Mouse (Mus musculus) lung, adult 2 months (tissue): Measurements from ENCODE around the gene Cacna1c. TPM values are rescaled to one million over a fixed set of nuclear protein-coding genes. Genes with fewer than 3 reads are reported as not detected.

ENCODE experiments used
- DNase-seq: peaks from one replicate; pipeline ENCODE4 v3.0.0; 2022
- H3K4me1 ChIP-seq: fragments of 200-500 bp; 2 replicates; pipeline ENCODE4 v1.6.1; 2011; ENCODE audit warnings: low read length; ENCODE audit not compliant: control insufficient read depth, insufficient read depth
- H3K4me3 ChIP-seq: fragments of 200-500 bp; replicated peaks from 2 replicates; pipeline ENCODE3; 2011; ENCODE audit warnings: low read depth, mild to moderate bottlenecking, control low read depth, low read length; ENCODE audit errors: extremely low read depth
- CTCF ChIP-seq: fragments of 200-500 bp; IDR thresholded peaks from 2 replicates; pipeline ENCODE4 v1.5.1; 2011; ENCODE audit warnings: mild to moderate bottlenecking, low read length, control low read depth; ENCODE audit not compliant: insufficient read depth
- POLR2A ChIP-seq: fragments of 200-500 bp; IDR thresholded peaks from 2 replicates; pipeline ENCODE4 v1.6.1; 2011; ENCODE audit warnings: low read depth, mild to moderate bottlenecking, control low read depth, low read length, borderline replicate concordance; ENCODE audit errors: extremely low read depth
- WGBS: fragments of 180-500 bp; shearing (Covaris S2); methylation state at CpG from one replicate; pipeline ENCODE4 v1.1.7; 2018; 5-methylcytosine and 5-hydroxymethylcytosine counted together
- polyA plus RNA-seq: library from polyadenylated mRNA; depleted of rRNA; stranded (reverse); fragments of >200 nt; gene quantifications from 2 replicates; pipeline ENCODE4 v1.2.3, GENCODE M21; 2012

Gene Cacna1c
- polyA plus RNA-seq, 1 experiment: 16.3 TPM

GRCm38 (mm10) chr6:118833049-118833448, 363.2 kb downstream of the Cacna1c start:
- DNase-seq: no peak
- WGBS: 77% methylated on average over 7 of the region's 7 CpGs
- Histone ChIP-seq H3K4me1 (no peaks in the 10 kb centered on the region), H3K4me3 (no peak overlapping the region)
- TF ChIP-seq CTCF: no peak
- no peak for TF ChIP-seq POLR2A

GRCm38 (mm10) chr6:118832616-118833015, 363.6 kb downstream of the Cacna1c start:
- TF ChIP-seq CTCF (no peak), POLR2A (no peak)
- H3K4me3 ChIP-seq: no peak overlapping the region
- no peak for DNase-seq
- 84% methylated on average over 2 of the region's 2 CpGs for WGBS
- H3K4me1 ChIP-seq: no peaks in the 10 kb centered on the region

DNA sequence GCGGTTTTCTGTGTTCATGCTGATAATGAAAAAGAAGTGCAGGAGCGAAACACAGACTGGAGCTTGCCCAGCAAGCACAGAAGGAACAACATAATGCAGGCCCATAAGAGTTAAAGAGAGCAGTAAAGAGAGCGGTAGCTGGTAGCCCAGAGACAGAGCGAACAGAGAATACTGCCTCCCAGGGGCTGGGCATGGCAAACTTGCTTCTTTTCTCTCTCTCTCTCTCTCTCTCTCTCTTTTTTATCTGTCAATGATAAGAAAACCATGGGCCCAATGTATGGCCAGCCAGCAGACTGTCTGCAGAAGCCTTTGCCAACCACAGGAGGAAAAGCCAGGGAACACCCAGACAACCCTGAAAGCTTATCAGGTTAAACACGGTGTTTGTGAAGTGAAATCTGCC, 365.4 kb downstream of the Cacna1c start:
- Histone ChIP-seq H3K4me3 (no peak overlapping the region), H3K4me1 (no peaks in the 10 kb centered on the region)
- no peak for DNase-seq
- TF ChIP-seq POLR2A (no peak), CTCF (no peak)
- WGBS: 85% methylated on average over 5 of the region's 5 CpGs

DNA sequence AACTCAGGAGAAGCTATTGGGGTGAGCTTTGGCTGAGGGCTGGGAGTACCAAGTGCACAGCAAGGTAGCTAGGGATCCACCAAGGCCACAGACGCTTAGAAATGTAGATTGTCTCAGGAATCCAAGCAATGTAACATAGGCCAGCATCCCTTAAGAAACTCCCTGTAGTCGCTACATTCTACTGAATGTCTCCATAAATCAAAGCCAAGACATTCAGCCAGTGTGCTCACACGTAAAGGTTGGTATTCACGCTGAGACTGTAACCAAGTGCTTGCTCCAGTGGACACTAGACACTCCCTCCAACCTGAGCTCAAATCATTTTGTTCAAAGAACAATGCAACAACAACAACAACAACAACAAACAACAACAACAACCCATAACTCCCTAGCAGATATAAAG, 368.0 kb downstream of the Cacna1c start:
- no peaks in the 10 kb centered on the region for H3K4me1 ChIP-seq
- 82% methylated on average over 4 of the region's 4 CpGs for WGBS
- no peak for DNase-seq
- no peak for TF ChIP-seq POLR2A
- no peak for TF ChIP-seq CTCF
- H3K4me3 ChIP-seq: no peak overlapping the region

GRCm38 (mm10) chr6:118827560-118827959, 368.7 kb downstream of the Cacna1c start:
- Histone ChIP-seq H3K4me3 (no peak overlapping the region), H3K4me1 (no peaks in the 10 kb centered on the region)
- DNase-seq: no peak
- TF ChIP-seq POLR2A (no peak), CTCF (no peak)
- WGBS: 66% methylated on average over 8 of the region's 8 CpGs

DNA sequence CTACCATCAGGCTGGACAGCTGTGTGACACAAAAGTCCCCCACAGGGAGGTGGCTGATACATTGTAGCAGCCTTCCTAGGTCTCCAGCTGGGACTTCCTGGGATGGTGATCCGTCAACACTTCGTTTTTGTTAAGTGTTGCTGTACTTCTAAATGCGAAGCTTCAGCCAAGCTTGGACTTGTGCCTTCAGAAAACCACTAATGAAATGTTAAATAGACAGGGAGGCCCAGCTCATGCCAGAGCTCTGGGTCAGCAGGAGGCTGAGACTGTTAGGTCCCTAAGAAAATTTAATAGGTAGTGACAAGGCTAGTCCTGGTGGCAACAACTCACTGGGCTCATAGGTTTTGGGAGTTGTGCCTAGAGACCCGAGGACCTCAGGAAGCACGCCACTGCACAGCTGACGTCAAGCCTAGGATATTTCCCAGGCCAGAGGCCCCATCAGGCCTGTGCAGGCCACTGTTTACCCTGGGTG, 370.8 kb downstream of the Cacna1c start:
- TF ChIP-seq POLR2A (no peak), CTCF (no peak)
- 34% methylated on average over 6 of the region's 6 CpGs for WGBS
- DNase-seq: no peak
- Histone ChIP-seq H3K4me3 (no peak overlapping the region), H3K4me1 (0 out of 2 replicates have a peak, but pooled peaks cover 2% of the 10 kb centered on the region)

DNA sequence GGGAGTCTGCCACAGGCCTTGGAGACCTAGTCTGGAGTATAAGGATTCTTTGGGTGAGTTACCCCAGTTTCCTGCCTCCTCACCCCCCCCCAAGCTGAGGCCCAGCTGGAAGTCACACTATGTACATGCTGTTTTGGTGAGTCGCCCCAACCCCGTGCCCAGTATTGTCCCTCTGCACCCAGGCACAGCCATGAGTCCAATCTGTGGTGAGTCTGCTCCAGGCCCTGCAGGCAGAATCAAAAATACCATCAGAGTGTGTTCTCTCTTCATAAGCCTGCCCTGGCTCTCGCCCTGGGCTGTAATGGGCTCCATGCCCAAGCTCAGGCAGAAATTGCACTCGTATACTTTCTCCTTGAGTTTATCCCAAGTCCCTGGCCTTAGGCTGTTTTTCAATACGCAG, 374.7 kb downstream of the Cacna1c start:
- Histone ChIP-seq H3K4me1 (peaks cover 5% of the 10 kb centered on the region; the same call in 1 of the 2 replicates), H3K4me3 (no peak overlapping the region)
- no peak for TF ChIP-seq CTCF
- TF ChIP-seq POLR2A: no peak
- DNase-seq: no peak
- 69% methylated on average over 5 of the region's 5 CpGs for WGBS

- TF ChIP-seq POLR2A (no peak), CTCF (no peak)
- DNase-seq: no peak
- no peak overlapping the region for H3K4me3 ChIP-seq
- WGBS: 62% methylated on average over 7 of the region's 7 CpGs
- H3K4me1 ChIP-seq: peaks cover 5% of the 10 kb centered on the region; the same call in 1 of the 2 replicates
These were observed 376.6 kb downstream of the Cacna1c start for GRCm38 (mm10) chr6:118819657-118820056.

- DNase-seq: no peak
- TF ChIP-seq POLR2A (no peak), CTCF (no peak)
- Histone ChIP-seq H3K4me1 (peaks cover 5% of the 10 kb centered on the region; the same call in 1 of the 2 replicates), H3K4me3 (no peak overlapping the region)
- 60% methylated on average over 5 of the region's 5 CpGs for WGBS
These were observed 378.2 kb downstream of the Cacna1c start for GRCm38 (mm10) chr6:118817928-118818503.

DNA sequence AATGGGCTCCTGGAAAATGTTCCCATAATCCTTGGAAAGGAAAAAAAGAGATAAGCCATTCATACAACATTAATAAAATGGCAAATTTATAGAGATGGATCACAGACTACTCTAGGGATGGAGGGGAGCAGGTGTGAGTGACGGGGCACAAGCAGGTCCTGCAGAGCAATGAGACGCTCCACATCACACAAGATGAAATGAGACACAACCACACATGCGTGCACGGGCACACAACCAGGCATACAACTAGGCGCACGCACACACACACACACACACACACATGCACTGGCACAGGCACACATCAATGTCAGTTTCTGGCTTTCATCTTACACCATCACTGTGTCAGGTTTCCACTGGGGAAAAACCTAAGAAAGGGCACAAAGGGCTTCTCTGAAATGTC, 380.0 kb downstream of the Cacna1c start:
- WGBS: 92% methylated on average over 6 of the region's 6 CpGs
- no peak for DNase-seq
- no peak overlapping the region for H3K4me3 ChIP-seq
- TF ChIP-seq POLR2A (no peak), CTCF (no peak)
- peaks cover 5% of the 10 kb centered on the region for H3K4me1 ChIP-seq
